Mouse (Mus musculus): Measurements from ENCODE around the gene Def6. TPM values are rescaled to one million over a fixed set of nuclear protein-coding genes. Genes with fewer than 3 reads are reported as not detected.

Def6 gene
- polyA plus RNA-seq (2012; fragmentation: generic; extraction: Trizol): 3.4 TPM

DNA sequence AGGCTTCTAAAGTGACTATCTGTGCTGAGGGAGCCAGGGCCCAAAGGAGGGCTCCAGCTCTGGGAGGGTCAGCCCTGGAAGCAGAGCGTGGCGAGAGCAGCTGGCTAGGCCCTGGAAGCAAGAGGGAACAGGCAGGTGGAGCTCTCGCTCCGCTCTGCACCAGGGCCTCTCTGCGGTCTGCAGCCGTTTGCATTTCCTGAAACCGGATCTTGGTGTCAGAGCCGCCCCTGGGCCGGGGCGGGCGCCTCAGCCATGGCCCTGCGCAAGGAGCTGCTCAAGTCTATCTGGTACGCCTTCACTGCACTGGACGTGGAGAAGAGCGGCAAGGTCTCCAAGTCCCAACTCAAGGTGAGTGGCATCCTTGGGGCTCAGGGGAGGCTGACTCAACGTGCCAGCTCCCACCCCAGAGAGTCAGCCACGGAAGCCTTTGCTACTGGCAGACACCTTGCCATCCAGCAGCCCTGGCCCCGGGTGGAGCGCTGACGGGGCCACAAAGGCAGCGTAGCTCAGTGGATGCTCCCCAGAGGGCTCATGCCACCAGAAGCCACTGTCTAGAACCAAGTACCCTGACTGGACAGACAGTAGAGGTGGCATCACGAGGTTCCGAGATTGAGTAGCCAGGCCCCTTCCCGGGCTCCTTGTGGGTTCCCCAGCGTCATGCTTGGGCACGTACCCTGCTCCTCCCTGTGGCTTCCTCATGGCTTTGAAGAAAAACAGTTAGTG is at the start of gene Def6:
Def6 (plus strand) TSS at position 188 of the 723 bp plus-strand sequence.
- no peaks in the 10 kb centered on the region for H3K27me3 ChIP-seq (ENCODE audit: control insufficient read depth, insufficient read depth, insufficient read length)
- TF ChIP-seq REST (IDR thresholded peaks at IDR 0.05; ENCODE audit: insufficient read depth, insufficient read length) (no peak), TCF12 (IDR thresholded peaks at IDR 0.05; ENCODE audit: insufficient read depth, poor library complexity, severe bottlenecking) (no peak), SRF (IDR thresholded peaks at IDR 0.05; ENCODE audit: control insufficient read depth, insufficient read length, low read depth) (no peak), MAX (IDR thresholded peaks at IDR 0.05; ENCODE audit: low read depth) (no peak), TCF3 (IDR thresholded peaks at IDR 0.05; ENCODE audit: insufficient read length, low read depth) (no peak), USF1 (IDR thresholded peaks at IDR 0.05; ENCODE audit: low read depth) (no peak), CEBPB (IDR thresholded peaks at IDR 0.05; ENCODE audit: insufficient read depth, poor library complexity, severe bottlenecking) (no peak), MYOG (IDR thresholded peaks at IDR 0.05; ENCODE audit: control insufficient read depth in 1 of 3, insufficient read depth in 1 of 3, insufficient read length in 2 of 3, low read depth in 2 of 3) (peak in 2 of 3 experiments; percentile 62 to 78), MYOD1 (IDR thresholded peaks at IDR 0.05; ENCODE audit: control insufficient read depth in 1 of 3, insufficient read length in 2 of 3, low read depth in 2 of 3) (peak in 2 of 3 experiments; percentile 62 to 82), POLR2A (IDR thresholded peaks at IDR 0.05; ENCODE audit: insufficient read length, low read depth) (peak; percentile 58), E2F4 (IDR thresholded peaks at IDR 0.05; ENCODE audit: insufficient read depth) (no peak)
- H3K79me2 ChIP-seq (ENCODE audit: control insufficient read depth, insufficient read depth): no peaks in the 10 kb centered on the region
- peak within 1 kb of the TSS; percentile 8 for H3K4me3 ChIP-seq
- no peak within 1 kb of the TSS for H3ac ChIP-seq (ENCODE audit: control insufficient read depth, insufficient read length)
- peak within 1 kb of the TSS; percentile 67 for H3K4me2 ChIP-seq (ENCODE audit: low read depth)
- H3K36me3 ChIP-seq (ENCODE audit: control insufficient read depth, insufficient read depth): no peaks in the 10 kb centered on the region

DNA sequence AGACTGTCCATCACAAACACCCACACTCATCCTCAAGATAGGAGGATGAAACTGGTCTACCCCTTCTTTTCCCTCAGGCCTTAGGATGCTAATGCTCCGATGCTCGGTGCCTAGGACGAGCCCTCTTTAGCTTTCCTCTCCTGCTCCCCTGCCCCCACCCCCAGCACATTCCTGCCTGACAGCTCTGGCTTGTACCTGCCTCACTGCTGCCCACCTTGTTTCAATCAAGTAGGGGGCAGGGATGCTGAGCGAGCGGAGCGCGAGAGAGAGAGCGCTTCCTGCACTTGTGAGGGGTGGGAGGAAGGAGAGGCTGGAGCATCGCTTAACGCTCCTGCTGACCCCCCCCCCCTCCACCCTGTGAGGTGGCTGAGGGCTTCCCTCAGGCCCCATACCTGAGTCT is 47.2 kb upstream of the Def6 start:
- Histone ChIP-seq H3K4me2 (ENCODE audit: low read depth) (no peak overlapping the region), H3ac (ENCODE audit: control insufficient read depth, insufficient read length) (no peak overlapping the region), H3K79me2 (ENCODE audit: control insufficient read depth, insufficient read depth) (no peaks in the 10 kb centered on the region), H3K4me3 (no peak overlapping the region), H3K27me3 (ENCODE audit: control insufficient read depth, insufficient read depth, insufficient read length) (peaks cover 91% of the 10 kb centered on the region), H3K36me3 (ENCODE audit: control insufficient read depth, insufficient read depth) (no peaks in the 10 kb centered on the region)
- TF ChIP-seq POLR2A (IDR thresholded peaks at IDR 0.05; ENCODE audit: insufficient read length, low read depth) (no peak), CEBPB (IDR thresholded peaks at IDR 0.05; ENCODE audit: insufficient read depth, poor library complexity, severe bottlenecking) (no peak), E2F4 (IDR thresholded peaks at IDR 0.05; ENCODE audit: insufficient read depth) (no peak), SRF (IDR thresholded peaks at IDR 0.05; ENCODE audit: control insufficient read depth, insufficient read length, low read depth) (no peak), USF1 (IDR thresholded peaks at IDR 0.05; ENCODE audit: low read depth) (no peak), POLR2AphosphoS2 (IDR thresholded peaks at IDR 0.05; ENCODE audit: insufficient read length, low read depth) (no peak)

DNA sequence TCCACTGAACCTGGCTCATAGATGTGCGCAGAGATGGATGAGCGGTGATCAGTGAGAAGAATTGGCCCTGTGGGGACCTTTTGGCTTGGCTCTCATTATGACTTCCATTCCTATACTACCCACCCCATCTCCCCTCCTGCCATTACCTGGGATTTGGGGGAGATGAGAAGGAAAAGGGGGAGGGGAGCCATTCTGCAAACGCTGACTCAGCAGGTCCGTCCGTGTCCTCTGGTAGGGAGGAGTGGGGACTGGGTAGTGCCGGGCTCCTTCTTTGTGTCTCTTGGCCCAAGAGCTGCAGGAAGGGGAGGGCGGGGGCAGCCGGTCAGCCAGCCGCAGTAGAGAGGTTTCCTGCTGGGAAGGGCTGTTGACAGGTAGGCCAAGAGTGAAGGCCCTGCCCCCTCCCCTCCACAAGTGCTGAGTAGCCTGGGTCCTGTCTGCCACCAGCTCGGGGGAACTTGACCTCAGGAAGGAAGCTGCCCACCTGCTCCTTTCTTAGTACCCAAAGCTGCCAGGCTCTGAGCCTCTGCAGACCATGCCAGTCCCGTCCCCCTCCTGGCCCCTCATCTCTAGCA is 46.2 kb upstream of the Def6 start:
- Histone ChIP-seq H3K4me2 (ENCODE audit: low read depth) (no peak overlapping the region), H3K27me3 (ENCODE audit: control insufficient read depth, insufficient read depth, insufficient read length) (peaks cover 91% of the 10 kb centered on the region)

DNA sequence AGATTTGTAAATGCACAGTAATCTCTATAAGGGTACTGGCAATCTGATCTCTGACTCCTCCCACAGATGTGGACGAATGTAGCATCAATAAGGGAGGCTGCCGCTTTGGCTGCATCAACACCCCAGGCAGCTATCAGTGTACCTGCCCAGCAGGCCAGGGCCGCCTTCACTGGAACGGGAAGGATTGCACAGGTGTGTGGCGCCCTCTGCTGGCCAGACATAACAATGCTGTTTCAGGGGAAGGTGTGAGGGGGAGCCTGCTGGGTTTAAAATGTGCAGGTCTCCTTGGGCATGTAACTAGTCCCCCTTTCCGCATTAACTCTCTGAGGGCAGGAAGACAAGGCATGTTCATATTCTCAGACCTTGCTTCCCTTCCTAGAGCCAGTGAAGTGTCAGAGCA is 43.9 kb upstream of the Def6 start:
- H3K4me3 ChIP-seq: no peak overlapping the region
- peak in 1 of 3 experiments; percentile 9 for TF ChIP-seq MYOD1 (IDR thresholded peaks at IDR 0.05; ENCODE audit: control insufficient read depth in 1 of 3, insufficient read length in 2 of 3, low read depth in 2 of 3)
- TF ChIP-seq CEBPB (IDR thresholded peaks at IDR 0.05; ENCODE audit: insufficient read depth, poor library complexity, severe bottlenecking): no peak
- no peak for TF ChIP-seq SRF (IDR thresholded peaks at IDR 0.05; ENCODE audit: control insufficient read depth, insufficient read length, low read depth)
- no peaks in the 10 kb centered on the region for H3K79me2 ChIP-seq (ENCODE audit: control insufficient read depth, insufficient read depth)
- H3K27me3 ChIP-seq (ENCODE audit: control insufficient read depth, insufficient read depth, insufficient read length): peaks cover 87% of the 10 kb centered on the region
- H3ac ChIP-seq (ENCODE audit: control insufficient read depth, insufficient read length): no peak overlapping the region
- no peak overlapping the region for H3K4me2 ChIP-seq (ENCODE audit: low read depth)
- H3K36me3 ChIP-seq (ENCODE audit: control insufficient read depth, insufficient read depth): no peaks in the 10 kb centered on the region

More for the DNA sequence above, 46.2 kb upstream of the Def6 start:
- no peak overlapping the region for H3K4me3 ChIP-seq
- TF ChIP-seq MAX (IDR thresholded peaks at IDR 0.05; ENCODE audit: low read depth) (no peak), POLR2A (IDR thresholded peaks at IDR 0.05; ENCODE audit: insufficient read length, low read depth) (no peak), USF1 (IDR thresholded peaks at IDR 0.05; ENCODE audit: low read depth) (no peak), TCF12 (IDR thresholded peaks at IDR 0.05; ENCODE audit: insufficient read depth, poor library complexity, severe bottlenecking) (no peak), CEBPB (IDR thresholded peaks at IDR 0.05; ENCODE audit: insufficient read depth, poor library complexity, severe bottlenecking) (no peak)
- no peaks in the 10 kb centered on the region for H3K79me2 ChIP-seq (ENCODE audit: control insufficient read depth, insufficient read depth)
- H3K36me3 ChIP-seq (ENCODE audit: control insufficient read depth, insufficient read depth): no peaks in the 10 kb centered on the region
- H3ac ChIP-seq (ENCODE audit: control insufficient read depth, insufficient read length): no peak overlapping the region

DNA sequence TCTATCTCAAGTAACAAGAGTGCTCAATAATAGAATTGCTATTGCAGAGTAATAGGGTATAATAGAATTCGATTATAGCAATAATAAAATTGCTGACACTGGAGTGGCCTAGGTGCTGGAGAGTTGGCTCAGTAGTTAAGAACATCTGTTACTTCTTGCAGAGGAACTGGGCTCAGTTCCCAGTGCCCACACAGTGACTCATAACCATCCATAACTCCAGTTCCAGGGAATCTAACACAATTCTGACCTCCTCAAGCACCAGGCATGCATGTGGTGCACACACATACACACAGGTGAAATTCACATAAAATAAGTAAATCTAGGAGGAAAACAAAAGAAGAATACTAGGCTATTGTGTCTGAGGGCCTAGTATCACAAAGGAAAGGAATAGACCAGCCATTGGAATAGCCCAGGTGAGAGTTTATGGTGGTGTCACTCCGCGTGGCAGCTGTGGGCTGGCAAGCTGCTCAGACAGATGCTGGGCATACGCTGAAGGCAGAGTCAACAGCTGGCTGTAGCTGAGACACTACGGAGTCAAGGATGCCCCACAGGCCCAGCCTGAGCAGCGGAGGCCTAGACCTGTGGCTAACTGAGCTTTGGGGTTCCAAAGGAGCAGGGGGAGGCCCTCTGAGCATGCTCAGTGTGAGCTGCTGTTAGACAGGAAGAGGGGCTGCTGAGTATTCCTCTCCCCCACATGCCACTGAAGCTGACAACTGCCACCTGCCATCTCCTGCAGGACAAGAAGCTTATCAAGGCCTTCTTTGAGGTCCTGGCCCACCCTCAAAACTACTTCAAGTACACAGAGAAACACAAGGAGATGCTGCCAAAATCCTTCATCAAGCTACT is 36.9 kb upstream of the Def6 start:
- Histone ChIP-seq H3K79me2 (ENCODE audit: control insufficient read depth, insufficient read depth) (no peaks in the 10 kb centered on the region), H3ac (ENCODE audit: control insufficient read depth, insufficient read length) (no peak overlapping the region), H3K4me2 (ENCODE audit: low read depth) (peak overlapping the region; percentile 10), H3K27me3 (ENCODE audit: control insufficient read depth, insufficient read depth, insufficient read length) (peaks cover 23% of the 10 kb centered on the region), H3K36me3 (ENCODE audit: control insufficient read depth, insufficient read depth) (no peaks in the 10 kb centered on the region), H3K4me3 (no peak overlapping the region)
- TF ChIP-seq MYOD1 (IDR thresholded peaks at IDR 0.05; ENCODE audit: control insufficient read depth in 1 of 3, insufficient read length in 2 of 3, low read depth in 2 of 3) (peak in 2 of 3 experiments; percentile 62 to 80), MYOG (IDR thresholded peaks at IDR 0.05; ENCODE audit: control insufficient read depth in 1 of 3, insufficient read depth in 1 of 3, insufficient read length in 2 of 3, low read depth in 2 of 3) (peak in 1 of 3 experiments; percentile 33), TCF3 (IDR thresholded peaks at IDR 0.05; ENCODE audit: insufficient read length, low read depth) (no peak)

Measured in myocyte (in vitro differentiated cells).